Mouse (Mus musculus) kidney, embryonic 14.5 days (tissue): ENCODE measurements around the gene Cd69. TPM values are rescaled to one million over a fixed set of nuclear protein-coding genes. Genes with fewer than 3 reads are reported as not detected.

Experiments used
- ATAC-seq: fragments of 200-750 bp; cut with Nextera tagmentation; 2 replicates; pipeline ENCODE4 v1.8.0; 2017; ENCODE audit warnings: moderate number of reproducible peaks, mild to moderate bottlenecking, moderate TSS enrichment, moderate library complexity; ENCODE audit not compliant: low FRiP score, low TSS enrichment
- H3K27ac ChIP-seq: fragments of 300-500 bp; sonication (generic); 2 replicates; pipeline ENCODE4 v1.5.1; 2014; ENCODE audit warnings: low read depth, mild to moderate bottlenecking, low read length, moderate library complexity, mixed read lengths
- H3K27me3 ChIP-seq: fragments of 300-500 bp; sonication (generic); 2 replicates; pipeline ENCODE4 v1.6.1; 2014; ENCODE audit warnings: mild to moderate bottlenecking, low read length; ENCODE audit not compliant: control insufficient read depth, insufficient read depth
- H3K36me3 ChIP-seq: fragments of 300-500 bp; sonication (generic); 2 replicates; pipeline ENCODE4 v1.6.1; 2014; ENCODE audit warnings: low read length, mixed read lengths; ENCODE audit not compliant: control insufficient read depth, insufficient read depth
- H3K4me1 ChIP-seq: fragments of 300-500 bp; sonication (generic); 2 replicates; pipeline ENCODE4 v1.6.1; 2014; ENCODE audit warnings: low read length, mixed read lengths; ENCODE audit not compliant: control insufficient read depth, insufficient read depth
- H3K4me2 ChIP-seq: fragments of 300-500 bp; sonication (generic); replicated peaks from 2 replicates; pipeline ENCODE4 v1.6.1; 2014; ENCODE audit warnings: low read depth, mild to moderate bottlenecking, low read length
- H3K4me3 ChIP-seq: fragments of 300-500 bp; sonication (generic); 2 replicates; pipeline ENCODE4 v1.5.1; 2014; ENCODE audit warnings: mild to moderate bottlenecking, low read length
- H3K9ac ChIP-seq: fragments of 300-500 bp; sonication (generic); 2 replicates; pipeline ENCODE4 v1.6.1; 2014; ENCODE audit warnings: low read depth, mild to moderate bottlenecking, low read length, moderate library complexity
- H3K9me3 ChIP-seq: fragments of 300-500 bp; sonication (generic); 2 replicates; pipeline ENCODE4 v1.6.1; 2016; ENCODE audit warnings: low read length; ENCODE audit not compliant: control insufficient read depth
- WGBS: fragments of 180-500 bp; shearing (Covaris S2); extraction: QIAGEN DNeasy Blood & Tissue Kit; methylation state at CpG from one replicate; pipeline ENCODE4 v1.1.7; 2014; 5-methylcytosine and 5-hydroxymethylcytosine counted together
- polyA plus RNA-seq: library from polyadenylated mRNA; unstranded; fragments of >200 nt; fragmentation: Nextera tagmentation; extraction: Ambion mirVana; gene quantifications from 2 replicates; pipeline ENCODE4 v1.2.1, GENCODE M21; 2014

Cd69 gene
- 0.04 and 0.11 TPM in 2 replicates for polyA plus RNA-seq

- no peaks in the 10 kb centered on the region for H3K4me1 ChIP-seq
- WGBS, result 77% methylated on average over 9 of the region's 9 CpGs
- ATAC-seq, result no peak
Measured at GRCm38 (mm10) chr6:129275220-129275619, at the start of gene Cd69. Gene Cd69 (minus strand): TSS chr6:129275436.

GRCm38 (mm10) chr6:129319331-129319730, 44.1 kb upstream of the Cd69 start:
- H3K4me3 ChIP-seq, result no peak overlapping the region
- no peaks in the 10 kb centered on the region for H3K27me3 ChIP-seq
- H3K27ac ChIP-seq, result no peak overlapping the region
- H3K9ac ChIP-seq, result no peak overlapping the region
- no peaks in the 10 kb centered on the region for H3K9me3 ChIP-seq
- no peaks in the 10 kb centered on the region for H3K36me3 ChIP-seq
- no peak overlapping the region for H3K4me2 ChIP-seq
- 70% methylated on average over 4 of the region's 4 CpGs for WGBS
- no peak for ATAC-seq
- no peaks in the 10 kb centered on the region for H3K4me1 ChIP-seq

More at GRCm38 (mm10) chr6:129275220-129275619, at the start of gene Cd69:
- Histone ChIP-seq H3K36me3 (no peaks in the 10 kb centered on the region), H3K9me3 (no peaks in the 10 kb centered on the region), H3K27me3 (no peaks in the 10 kb centered on the region), H3K4me3 (no peak within 1 kb of the TSS), H3K4me2 (no peak within 1 kb of the TSS), H3K27ac (no peak within 1 kb of the TSS), H3K9ac (no peak within 1 kb of the TSS)

GRCm38 (mm10) chr6:129318395-129318794, 43.2 kb upstream of the Cd69 start:
- no peak overlapping the region for H3K27ac ChIP-seq

GRCm38 (mm10) chr6:129316463-129316862, 41.2 kb upstream of the Cd69 start:
- Histone ChIP-seq H3K4me2 (no peak overlapping the region), H3K4me3 (no peak overlapping the region), H3K27me3 (no peaks in the 10 kb centered on the region), H3K4me1 (no peaks in the 10 kb centered on the region), H3K27ac (no peak overlapping the region), H3K9ac (no peak overlapping the region), H3K36me3 (no peaks in the 10 kb centered on the region), H3K9me3 (no peaks in the 10 kb centered on the region)
- no peak for ATAC-seq
- WGBS, result 73% methylated on average over 2 of the region's 2 CpGs

More at GRCm38 (mm10) chr6:129318395-129318794, 43.2 kb upstream of the Cd69 start:
- ATAC-seq, result no peak
- Histone ChIP-seq H3K4me2 (no peak overlapping the region), H3K36me3 (no peaks in the 10 kb centered on the region), H3K4me3 (no peak overlapping the region), H3K4me1 (no peaks in the 10 kb centered on the region), H3K9me3 (no peaks in the 10 kb centered on the region), H3K27me3 (no peaks in the 10 kb centered on the region), H3K9ac (no peak overlapping the region)
- WGBS, result 77% methylated on average over 1 of the region's 1 CpGs

- WGBS, result 82% methylated on average over 1 of the region's 1 CpGs
- Histone ChIP-seq H3K36me3 (no peaks in the 10 kb centered on the region), H3K4me3 (no peak overlapping the region), H3K4me2 (no peak overlapping the region), H3K4me1 (no peaks in the 10 kb centered on the region), H3K27me3 (no peaks in the 10 kb centered on the region), H3K9me3 (no peaks in the 10 kb centered on the region), H3K9ac (no peak overlapping the region), H3K27ac (no peak overlapping the region)
- ATAC-seq, result no peak
Measured at GRCm38 (mm10) chr6:129315698-129316097, 40.5 kb upstream of the Cd69 start.

- H3K4me2 ChIP-seq, result no peak overlapping the region
- H3K36me3 ChIP-seq, result no peaks in the 10 kb centered on the region
- H3K9me3 ChIP-seq, result no peaks in the 10 kb centered on the region
- ATAC-seq, result no peak
- H3K27me3 ChIP-seq, result no peaks in the 10 kb centered on the region
- WGBS, result 88% methylated on average over 3 of the region's 3 CpGs
- H3K4me3 ChIP-seq, result no peak overlapping the region
- no peak overlapping the region for H3K27ac ChIP-seq
- no peaks in the 10 kb centered on the region for H3K4me1 ChIP-seq
- H3K9ac ChIP-seq, result no peak overlapping the region
Measured at GRCm38 (mm10) chr6:129314655-129315168, 39.5 kb upstream of the Cd69 start.

- no peaks in the 10 kb centered on the region for H3K27me3 ChIP-seq
Measured at GRCm38 (mm10) chr6:129312499-129312898, 37.3 kb upstream of the Cd69 start.

GRCm38 (mm10) chr6:129304180-129304579, 28.9 kb upstream of the Cd69 start:
- ATAC-seq, result no peak
- Histone ChIP-seq H3K9me3 (no peaks in the 10 kb centered on the region), H3K27me3 (no peaks in the 10 kb centered on the region), H3K4me1 (no peaks in the 10 kb centered on the region), H3K9ac (no peak overlapping the region), H3K27ac (no peak overlapping the region), H3K4me3 (no peak overlapping the region), H3K4me2 (no peak overlapping the region), H3K36me3 (no peaks in the 10 kb centered on the region)
- WGBS, result 68% methylated on average over 1 of the region's 1 CpGs

More at GRCm38 (mm10) chr6:129312499-129312898, 37.3 kb upstream of the Cd69 start:
- no peak overlapping the region for H3K4me2 ChIP-seq
- H3K36me3 ChIP-seq, result no peaks in the 10 kb centered on the region
- H3K9ac ChIP-seq, result no peak overlapping the region
- WGBS, result 72% methylated on average over 3 of the region's 3 CpGs
- H3K27ac ChIP-seq, result no peak overlapping the region
- H3K9me3 ChIP-seq, result no peaks in the 10 kb centered on the region
- no peak overlapping the region for H3K4me3 ChIP-seq
- no peak for ATAC-seq
- H3K4me1 ChIP-seq, result no peaks in the 10 kb centered on the region

- Histone ChIP-seq H3K36me3 (no peaks in the 10 kb centered on the region), H3K4me3 (no peak overlapping the region), H3K9me3 (no peaks in the 10 kb centered on the region), H3K9ac (no peak overlapping the region), H3K27me3 (no peaks in the 10 kb centered on the region), H3K4me2 (no peak overlapping the region), H3K27ac (no peak overlapping the region), H3K4me1 (no peaks in the 10 kb centered on the region)
- ATAC-seq, result no peak
Measured at GRCm38 (mm10) chr6:129288708-129289107, 13.5 kb upstream of the Cd69 start.
